Mouse (Mus musculus): ENCODE data around the gene Ablim1.

DNA sequence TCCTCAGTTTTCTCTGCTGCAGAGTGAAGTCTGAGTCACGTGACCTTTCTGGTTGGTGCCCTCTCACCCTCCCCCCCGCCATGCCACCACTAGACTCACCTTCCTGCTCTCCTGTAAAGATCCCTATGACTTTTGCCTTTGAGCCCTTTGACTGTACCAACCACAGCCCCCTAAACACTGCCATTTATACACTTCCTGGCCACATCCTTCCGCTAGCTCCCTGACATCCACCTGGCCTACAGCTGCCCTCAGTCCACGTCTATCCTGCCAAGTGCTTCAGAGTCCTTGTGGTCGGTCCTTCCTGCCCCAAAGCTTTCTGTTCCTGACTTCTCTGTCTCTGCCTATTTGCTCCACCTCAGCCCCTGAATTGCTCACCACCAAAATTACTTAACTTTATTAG lies 29.1 kb upstream of the Ablim1 start:
- TF ChIP-seq CTCF (IDR thresholded peaks at IDR 0.05; ENCODE audit: control insufficient read depth, insufficient read depth, insufficient read length) (no peak), MAX (IDR thresholded peaks at IDR 0.05) (no peak), CEBPB (IDR thresholded peaks at IDR 0.05; ENCODE audit: low read depth) (no peak)

All from C2C12 (cell line).